Mouse (Mus musculus) kidney, embryonic 14.5 days (tissue): ENCODE results near the gene Vegfc. TPM values are rescaled to one million over a fixed set of nuclear protein-coding genes. Genes with fewer than 3 reads are reported as not detected.

ENCODE experiments used
- ATAC-seq: fragments of 200-750 bp; cut with Nextera tagmentation; 2 replicates; pipeline ENCODE4 v1.8.0; 2017; ENCODE audit warnings: moderate number of reproducible peaks, mild to moderate bottlenecking, moderate TSS enrichment, moderate library complexity; ENCODE audit not compliant: low FRiP score, low TSS enrichment
- H3K27ac ChIP-seq: fragments of 300-500 bp; sonication (generic); 2 replicates; pipeline ENCODE4 v1.5.1; 2014; ENCODE audit warnings: low read depth, mild to moderate bottlenecking, low read length, moderate library complexity, mixed read lengths
- H3K27me3 ChIP-seq: fragments of 300-500 bp; sonication (generic); 2 replicates; pipeline ENCODE4 v1.6.1; 2014; ENCODE audit warnings: mild to moderate bottlenecking, low read length; ENCODE audit not compliant: control insufficient read depth, insufficient read depth
- H3K36me3 ChIP-seq: fragments of 300-500 bp; sonication (generic); 2 replicates; pipeline ENCODE4 v1.6.1; 2014; ENCODE audit warnings: low read length, mixed read lengths; ENCODE audit not compliant: control insufficient read depth, insufficient read depth
- H3K4me1 ChIP-seq: fragments of 300-500 bp; sonication (generic); 2 replicates; pipeline ENCODE4 v1.6.1; 2014; ENCODE audit warnings: low read length, mixed read lengths; ENCODE audit not compliant: control insufficient read depth, insufficient read depth
- H3K4me2 ChIP-seq: fragments of 300-500 bp; sonication (generic); replicated peaks from 2 replicates; pipeline ENCODE4 v1.6.1; 2014; ENCODE audit warnings: low read depth, mild to moderate bottlenecking, low read length
- H3K4me3 ChIP-seq: fragments of 300-500 bp; sonication (generic); 2 replicates; pipeline ENCODE4 v1.5.1; 2014; ENCODE audit warnings: mild to moderate bottlenecking, low read length
- H3K9ac ChIP-seq: fragments of 300-500 bp; sonication (generic); 2 replicates; pipeline ENCODE4 v1.6.1; 2014; ENCODE audit warnings: low read depth, mild to moderate bottlenecking, low read length, moderate library complexity
- H3K9me3 ChIP-seq: fragments of 300-500 bp; sonication (generic); 2 replicates; pipeline ENCODE4 v1.6.1; 2016; ENCODE audit warnings: low read length; ENCODE audit not compliant: control insufficient read depth
- WGBS: fragments of 180-500 bp; shearing (Covaris S2); extraction: QIAGEN DNeasy Blood & Tissue Kit; methylation state at CpG from one replicate; pipeline ENCODE4 v1.1.7; 2014; 5-methylcytosine and 5-hydroxymethylcytosine counted together
- polyA plus RNA-seq: library from polyadenylated mRNA; unstranded; fragments of >200 nt; fragmentation: Nextera tagmentation; extraction: Ambion mirVana; gene quantifications from 2 replicates; pipeline ENCODE4 v1.2.1, GENCODE M21; 2014

Gene Vegfc
- polyA plus RNA-seq, 1 experiment from 2014 or later = 8.2 TPM

DNA sequence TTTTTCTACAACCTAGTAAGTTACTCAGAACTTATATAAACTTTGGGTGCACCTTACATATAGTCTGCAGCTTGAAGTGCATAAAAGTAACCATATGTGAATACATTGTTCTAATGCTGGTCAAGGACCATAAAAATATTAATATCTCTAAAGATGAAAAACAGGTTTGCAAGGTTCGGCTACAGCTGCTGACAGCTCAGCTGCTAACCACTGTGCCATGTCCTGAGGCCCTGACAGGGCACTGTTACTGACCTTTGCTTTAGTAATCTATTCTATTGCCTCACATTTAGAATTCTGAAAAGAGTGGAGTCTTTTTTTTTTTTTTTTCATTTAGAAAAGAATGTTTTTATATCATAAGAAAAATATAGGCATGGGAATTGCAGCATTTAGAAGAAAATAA is 44.9 kb downstream of the Vegfc start:
- no peak for ATAC-seq
- Histone ChIP-seq H3K27me3 (no peaks in the 10 kb centered on the region), H3K36me3 (no peaks in the 10 kb centered on the region), H3K4me2 (no peak overlapping the region), H3K9ac (no peak overlapping the region), H3K27ac (no peak overlapping the region), H3K4me1 (no peaks in the 10 kb centered on the region), H3K4me3 (no peak overlapping the region), H3K9me3 (no peaks in the 10 kb centered on the region)
- WGBS = 69% methylated on average over 1 of the region's 1 CpGs

DNA sequence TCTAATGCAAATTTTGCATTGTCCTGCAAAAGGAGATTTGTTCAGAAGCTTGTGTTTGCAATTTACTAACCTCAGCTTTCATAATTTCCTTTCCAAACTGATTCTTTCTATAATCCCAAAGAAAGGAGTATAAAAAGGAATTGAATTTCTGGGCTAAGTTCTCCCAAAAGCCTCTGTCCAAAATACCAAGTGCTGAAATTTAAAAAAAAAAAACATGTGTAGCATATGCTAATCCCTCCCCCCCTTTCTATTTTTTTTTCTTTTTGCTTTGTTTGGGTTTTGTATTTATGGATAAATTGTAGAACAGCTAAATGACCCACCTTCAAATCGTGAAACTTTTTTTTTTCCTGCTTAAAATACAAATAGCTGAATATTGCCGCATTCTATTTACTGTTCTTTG is 53.2 kb downstream of the Vegfc start:
- WGBS = 93% methylated on average over 2 of the region's 2 CpGs

DNA sequence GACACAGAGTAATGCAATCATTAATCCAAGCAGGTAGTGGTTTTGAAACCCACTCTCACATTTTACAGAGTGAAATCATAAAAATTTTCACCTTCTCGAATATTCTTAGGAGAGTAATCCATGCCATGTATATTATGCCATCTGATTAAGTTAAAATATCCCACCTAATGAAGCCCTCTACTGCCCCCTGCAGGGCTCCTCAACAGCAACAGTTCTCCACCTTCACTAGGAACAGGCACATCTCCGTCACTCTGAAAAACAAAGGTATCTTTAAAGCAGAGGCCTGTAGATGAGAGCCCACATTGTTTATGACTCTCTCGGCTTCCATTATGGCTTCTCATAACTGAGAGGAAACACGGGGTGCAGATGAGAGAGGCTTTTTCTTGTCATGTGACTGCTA is 75.8 kb downstream of the Vegfc start:
- Histone ChIP-seq H3K9me3 (no peaks in the 10 kb centered on the region), H3K27me3 (no peaks in the 10 kb centered on the region), H3K4me3 (no peak overlapping the region), H3K9ac (no peak overlapping the region), H3K36me3 (no peaks in the 10 kb centered on the region), H3K27ac (no peak overlapping the region), H3K4me2 (no peak overlapping the region), H3K4me1 (no peaks in the 10 kb centered on the region)
- WGBS = 73% methylated on average over 4 of the region's 4 CpGs
- no peak for ATAC-seq

More for the DNA sequence above, 53.2 kb downstream of the Vegfc start:
- Histone ChIP-seq H3K36me3 (no peaks in the 10 kb centered on the region), H3K4me1 (no peaks in the 10 kb centered on the region), H3K4me3 (no peak overlapping the region), H3K9ac (no peak overlapping the region), H3K4me2 (no peak overlapping the region), H3K9me3 (no peaks in the 10 kb centered on the region), H3K27me3 (no peaks in the 10 kb centered on the region), H3K27ac (no peak overlapping the region)
- ATAC-seq = no peak

DNA sequence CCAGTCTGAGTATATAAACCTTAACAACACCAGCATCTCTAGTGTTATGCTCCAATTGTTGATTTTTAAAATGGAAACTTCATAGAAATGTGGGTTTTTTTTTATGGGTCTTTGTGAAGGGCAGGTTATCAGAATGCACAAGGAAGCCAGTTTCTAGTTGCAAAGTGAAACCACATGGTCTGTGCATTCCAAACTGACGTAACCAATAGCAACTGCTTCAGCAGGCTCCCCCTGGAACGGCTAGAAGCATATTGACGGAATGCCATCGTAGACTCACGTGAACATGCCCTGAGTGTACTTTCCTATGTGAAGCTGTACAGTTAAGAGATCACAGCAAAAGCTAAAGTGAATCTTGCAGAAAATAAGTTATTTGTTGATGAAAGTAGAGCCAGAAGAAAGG is 86.1 kb downstream of the Vegfc start:
- WGBS = 36% methylated on average over 5 of the region's 5 CpGs
- Histone ChIP-seq H3K27ac (no peak overlapping the region), H3K36me3 (no peaks in the 10 kb centered on the region), H3K4me3 (no peak overlapping the region), H3K4me2 (peak overlapping the region; percentile 18; the same call in 1 of the 2 replicates), H3K9me3 (no peaks in the 10 kb centered on the region), H3K9ac (no peak overlapping the region), H3K4me1 (no peaks in the 10 kb centered on the region), H3K27me3 (no peaks in the 10 kb centered on the region)
- no peak for ATAC-seq

DNA sequence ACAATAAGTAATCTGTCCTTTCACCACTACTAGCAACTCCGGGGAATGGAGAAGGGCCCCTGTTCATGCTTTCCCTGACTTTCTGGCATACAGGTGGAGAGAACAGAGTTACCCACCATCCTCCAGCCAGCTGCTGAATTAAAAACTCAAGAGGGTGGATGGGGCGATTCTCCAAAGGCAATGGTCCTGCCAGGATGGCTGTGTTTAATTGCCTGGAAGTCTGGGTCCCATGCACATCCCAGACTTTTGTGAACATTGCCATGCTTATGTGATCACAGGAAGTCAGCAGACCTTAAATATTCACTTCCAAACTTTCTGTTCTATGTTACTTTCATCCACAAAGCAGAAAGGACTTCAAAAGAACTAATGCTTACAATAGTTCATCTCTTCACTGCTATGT is 107.9 kb downstream of the Vegfc start:
- Histone ChIP-seq H3K27ac (no peak overlapping the region), H3K9me3 (no peaks in the 10 kb centered on the region), H3K36me3 (no peaks in the 10 kb centered on the region; the same call in 1 of the 2 replicates), H3K4me1 (no peaks in the 10 kb centered on the region), H3K9ac (no peak overlapping the region), H3K4me3 (no peak overlapping the region), H3K4me2 (no peak overlapping the region), H3K27me3 (no peaks in the 10 kb centered on the region)
- 48% methylated on average over 2 of the region's 2 CpGs for WGBS
- ATAC-seq = peak; percentile 60; the same call in 1 of the 2 replicates

DNA sequence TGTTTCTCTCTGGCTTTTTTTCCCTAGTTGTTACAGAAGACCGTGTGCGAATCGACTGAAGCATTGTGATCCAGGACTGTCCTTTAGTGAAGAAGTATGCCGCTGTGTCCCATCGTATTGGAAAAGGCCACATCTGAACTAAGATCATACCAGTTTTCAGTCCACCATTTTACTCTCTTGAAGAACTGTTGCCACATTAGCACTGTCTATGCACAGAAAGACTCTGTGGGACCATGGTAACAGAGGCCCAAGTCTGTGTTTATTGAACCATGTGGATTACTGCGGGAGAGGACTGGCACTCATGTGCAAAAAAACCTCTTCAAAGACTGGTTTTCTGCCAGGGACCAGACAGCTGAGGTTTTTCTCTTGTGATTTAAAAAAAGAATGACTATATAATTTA is 108.5 kb downstream of the Vegfc start:
- WGBS = 86% methylated on average over 6 of the region's 6 CpGs
- Histone ChIP-seq H3K27me3 (no peaks in the 10 kb centered on the region), H3K36me3 (no peaks in the 10 kb centered on the region; the same call in 1 of the 2 replicates), H3K9me3 (no peaks in the 10 kb centered on the region), H3K4me1 (no peaks in the 10 kb centered on the region), H3K27ac (no peak overlapping the region), H3K9ac (no peak overlapping the region), H3K4me2 (no peak overlapping the region), H3K4me3 (no peak overlapping the region)
- ATAC-seq = peak; percentile 85; the same call in 1 of the 2 replicates

DNA sequence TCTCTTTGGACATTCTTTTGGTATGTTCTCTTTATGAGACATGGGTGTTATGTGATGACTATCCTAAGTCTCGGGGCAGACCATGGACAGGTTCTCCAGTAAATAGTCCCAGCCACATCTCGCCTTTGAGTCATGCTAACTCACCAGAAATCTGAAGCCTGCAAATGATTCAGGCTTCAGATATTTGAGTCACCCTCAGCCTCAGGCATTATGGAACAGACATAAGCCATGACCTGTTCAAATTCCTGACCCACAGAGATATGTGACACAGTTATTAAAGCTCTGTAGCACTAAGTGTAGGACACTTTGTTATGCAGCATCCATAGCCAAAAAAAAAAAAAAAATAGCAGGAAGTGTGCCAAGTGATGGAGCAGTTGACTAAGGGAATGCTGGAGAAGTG is 138.8 kb downstream of the Vegfc start:
- no peak overlapping the region for H3K4me2 ChIP-seq
- H3K4me1 ChIP-seq = no peaks in the 10 kb centered on the region
- H3K4me3 ChIP-seq = no peak overlapping the region
- no peak overlapping the region for H3K9ac ChIP-seq
- H3K27me3 ChIP-seq = no peaks in the 10 kb centered on the region
- no peaks in the 10 kb centered on the region for H3K36me3 ChIP-seq
- no peaks in the 10 kb centered on the region for H3K9me3 ChIP-seq
- H3K27ac ChIP-seq = no peak overlapping the region
- ATAC-seq = no peak
- 78% methylated on average over 2 of the region's 2 CpGs for WGBS

DNA sequence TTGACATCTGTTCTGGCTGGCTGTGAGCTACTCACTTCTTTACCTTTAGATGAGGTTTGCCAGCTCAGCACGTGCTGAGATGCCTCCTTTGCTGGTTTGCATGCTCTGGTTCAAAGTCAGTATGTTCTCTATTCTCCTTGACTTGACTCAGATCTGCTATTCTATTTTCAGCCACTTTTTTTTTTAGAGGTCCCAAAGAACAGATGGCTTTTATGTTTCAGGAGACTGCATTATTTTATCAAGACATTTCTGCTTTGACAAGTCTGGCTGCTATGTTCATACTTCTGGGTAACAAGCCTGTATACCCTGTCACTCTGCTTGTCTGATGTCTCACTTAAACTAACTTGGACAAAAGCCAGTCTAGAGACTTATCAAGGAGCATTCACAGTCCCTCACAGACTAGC is 151.4 kb downstream of the Vegfc start:
- Histone ChIP-seq H3K4me3 (no peak overlapping the region), H3K4me1 (no peaks in the 10 kb centered on the region), H3K9me3 (no peaks in the 10 kb centered on the region), H3K36me3 (no peaks in the 10 kb centered on the region), H3K27me3 (no peaks in the 10 kb centered on the region), H3K4me2 (no peak overlapping the region), H3K9ac (no peak overlapping the region), H3K27ac (no peak overlapping the region)
- 65% methylated on average over 1 of the region's 1 CpGs for WGBS
- ATAC-seq = no peak

DNA sequence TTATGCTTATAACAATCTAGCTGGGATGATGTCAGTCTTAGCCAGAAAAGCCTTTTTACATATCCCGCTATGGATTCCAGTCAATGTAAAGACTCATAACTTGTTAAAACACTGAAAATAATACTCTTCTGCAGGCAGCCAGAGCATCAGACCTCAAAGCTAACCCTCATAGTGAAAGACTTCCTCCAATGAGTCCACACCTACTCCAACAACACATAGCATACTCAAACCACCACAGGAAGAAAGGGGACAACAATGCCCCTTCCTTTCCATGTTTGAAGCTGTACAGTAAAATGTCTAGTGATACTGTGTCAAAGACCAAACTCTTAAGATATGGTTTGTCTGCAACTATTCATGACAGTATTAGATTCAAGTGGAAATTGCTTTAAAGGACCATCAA is 153.2 kb downstream of the Vegfc start:
- 92% methylated on average over 1 of the region's 1 CpGs for WGBS
- Histone ChIP-seq H3K27me3 (no peaks in the 10 kb centered on the region), H3K27ac (no peak overlapping the region), H3K9ac (no peak overlapping the region), H3K36me3 (no peaks in the 10 kb centered on the region), H3K9me3 (no peaks in the 10 kb centered on the region), H3K4me1 (no peaks in the 10 kb centered on the region), H3K4me3 (no peak overlapping the region), H3K4me2 (no peak overlapping the region)
- no peak for ATAC-seq

DNA sequence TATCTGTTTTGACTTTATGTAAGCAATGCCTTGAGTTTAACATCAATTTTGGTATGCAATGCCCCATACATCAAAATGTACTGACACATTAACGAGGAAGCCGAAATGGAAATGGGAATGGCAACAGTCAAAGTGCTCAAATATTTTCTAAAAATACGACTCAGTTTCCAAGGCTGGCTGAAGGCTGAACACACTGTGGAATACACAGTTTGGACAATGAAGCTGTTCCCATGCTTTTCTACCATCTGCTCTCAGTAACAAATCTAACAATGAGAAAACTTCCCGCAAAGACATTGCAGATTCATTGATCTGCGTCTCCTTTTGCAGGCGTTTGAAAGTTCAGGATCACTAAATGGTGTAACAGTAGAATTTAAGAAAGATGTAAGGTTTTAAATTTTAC is 155.9 kb downstream of the Vegfc start:
- no peaks in the 10 kb centered on the region for H3K27me3 ChIP-seq
- ATAC-seq = no peak
- no peak overlapping the region for H3K4me3 ChIP-seq
- no peak overlapping the region for H3K9ac ChIP-seq
- WGBS = 72% methylated on average over 6 of the region's 6 CpGs
- no peaks in the 10 kb centered on the region for H3K9me3 ChIP-seq
- no peak overlapping the region for H3K27ac ChIP-seq
- H3K36me3 ChIP-seq = no peaks in the 10 kb centered on the region
- H3K4me1 ChIP-seq = no peaks in the 10 kb centered on the region
- H3K4me2 ChIP-seq = no peak overlapping the region
